Mouse (Mus musculus) forebrain, embryonic 14.5 days (tissue): ENCODE data around the gene Gpx2. TPM values are rescaled to one million over a fixed set of nuclear protein-coding genes. Genes with fewer than 3 reads are reported as not detected.

Source experiments
- ATAC-seq: fragments of 200-750 bp; cut with Nextera tagmentation; 2 replicates; pipeline ENCODE4 v1.8.0; 2017; ENCODE audit warnings: mild to moderate bottlenecking, moderate library complexity
- DNase-seq: peaks from one replicate; pipeline ENCODE4 v3.0.0-alpha.2; 2015; ENCODE audit warnings: low spot score
- H3K27ac ChIP-seq: fragments of 300-500 bp; sonication (generic); 2 replicates; pipeline ENCODE4 v1.5.1; 2014; ENCODE audit warnings: low read depth, mild to moderate bottlenecking, control low read depth, low read length, moderate library complexity
- H3K27me3 ChIP-seq: fragments of 300-500 bp; sonication (generic); replicated peaks from 2 replicates; pipeline ENCODE4 v1.6.1; 2014; ENCODE audit warnings: low read length, control low read depth, mixed read lengths; ENCODE audit not compliant: control insufficient read depth, insufficient read depth
- H3K36me3 ChIP-seq: fragments of 300-500 bp; sonication (generic); 2 replicates; pipeline ENCODE4 v1.6.1; 2014; ENCODE audit warnings: low read length, control low read depth; ENCODE audit not compliant: control insufficient read depth, insufficient read depth
- H3K4me1 ChIP-seq: fragments of 300-500 bp; sonication (generic); 2 replicates; pipeline ENCODE4 v1.6.1; 2014; ENCODE audit warnings: antibody characterized with exemption, low read length, control low read depth; ENCODE audit not compliant: control insufficient read depth, insufficient read depth
- H3K4me2 ChIP-seq: fragments of 300-500 bp; sonication (generic); 2 replicates; pipeline ENCODE4 v1.6.1; 2014; ENCODE audit warnings: mild to moderate bottlenecking, control low read depth, low read length
- H3K4me3 ChIP-seq: fragments of 300-500 bp; sonication (generic); 2 replicates; pipeline ENCODE4 v1.5.1; 2014; ENCODE audit warnings: low read depth, low read length, control low read depth
- H3K9ac ChIP-seq: fragments of 300-500 bp; sonication (generic); 2 replicates; pipeline ENCODE4 v1.6.1; 2014; ENCODE audit warnings: mild to moderate bottlenecking, low read length, control low read depth, moderate library complexity
- H3K9me3 ChIP-seq: fragments of 300-500 bp; sonication (generic); replicated peaks from 2 replicates; pipeline ENCODE4 v1.6.1; 2016; ENCODE audit warnings: low read length, control low read depth, mixed read lengths; ENCODE audit not compliant: control insufficient read depth
- WGBS: fragments of 180-500 bp; shearing (Covaris S2); extraction: QIAGEN DNeasy Blood & Tissue Kit; methylation state at CpG from one replicate; pipeline ENCODE4 v1.1.7; 2014; 5-methylcytosine and 5-hydroxymethylcytosine counted together
- polyA plus RNA-seq: library from polyadenylated mRNA; unstranded; fragments of >200 nt; fragmentation: Nextera tagmentation; extraction: Ambion mirVana; gene quantifications from 2 replicates; pipeline ENCODE4 v1.2.1, GENCODE M21; 2014

The Gpx2 gene
- polyA plus RNA-seq, 1 experiment from 2014 or later, result not detected

DNA sequence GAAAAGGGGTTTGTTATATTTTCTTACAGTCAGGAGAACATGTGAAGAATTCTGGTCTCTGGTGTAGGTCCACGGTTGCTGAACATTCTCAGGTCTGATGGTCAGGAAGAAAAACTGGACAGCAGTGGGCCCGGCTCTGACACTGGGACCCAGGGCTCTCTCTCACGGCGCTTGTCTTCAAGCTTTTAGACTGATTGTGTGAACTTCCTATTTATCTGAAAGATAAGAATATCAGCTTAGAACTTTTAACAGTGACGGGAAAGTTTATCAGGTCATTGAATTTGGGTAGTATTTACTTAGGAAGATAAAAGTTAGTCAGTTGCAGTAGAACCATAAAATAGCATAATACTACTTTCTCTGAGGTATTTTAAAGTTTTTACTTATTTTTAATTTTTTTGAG is 18.5 kb downstream of the Gpx2 start:
- ATAC-seq (no peak), DNase-seq (no peak)
- H3K27me3 ChIP-seq, result no peaks in the 10 kb centered on the region
- H3K36me3 ChIP-seq, result 0 out of 2 replicates have a peak, but pooled peaks cover 3% of the 10 kb centered on the region
- H3K4me3 ChIP-seq, result no peak overlapping the region
- WGBS, result 95% methylated on average over 5 of the region's 5 CpGs
- H3K9me3 ChIP-seq, result no peaks in the 10 kb centered on the region
- no peak overlapping the region for H3K4me2 ChIP-seq
- H3K4me1 ChIP-seq, result no peaks in the 10 kb centered on the region
- H3K9ac ChIP-seq, result no peak overlapping the region
- H3K27ac ChIP-seq, result no peak overlapping the region

- 0 out of 2 replicates have a peak, but pooled peaks cover 3% of the 10 kb centered on the region for H3K36me3 ChIP-seq
- 73% methylated on average over 4 of the region's 4 CpGs for WGBS
- no peak overlapping the region for H3K4me3 ChIP-seq
- no peak overlapping the region for H3K27ac ChIP-seq
- DNase-seq (no peak), ATAC-seq (no peak)
- no peaks in the 10 kb centered on the region for H3K4me1 ChIP-seq
- no peak overlapping the region for H3K4me2 ChIP-seq
- H3K9me3 ChIP-seq, result no peaks in the 10 kb centered on the region
- no peak overlapping the region for H3K9ac ChIP-seq
- H3K27me3 ChIP-seq, result no peaks in the 10 kb centered on the region
Observed at GRCm38 (mm10) chr12:76775132-76775531, 20.2 kb downstream of the Gpx2 start.

- DNase-seq (no peak), ATAC-seq (no peak)
- Histone ChIP-seq H3K4me2 (no peak overlapping the region), H3K9ac (no peak overlapping the region), H3K27ac (no peak overlapping the region), H3K4me3 (no peak overlapping the region), H3K4me1 (no peaks in the 10 kb centered on the region), H3K27me3 (no peaks in the 10 kb centered on the region), H3K36me3 (0 out of 2 replicates have a peak, but pooled peaks cover 3% of the 10 kb centered on the region), H3K9me3 (no peaks in the 10 kb centered on the region)
- WGBS, result 83% methylated on average over 3 of the region's 3 CpGs
Observed at GRCm38 (mm10) chr12:76774652-76775051, 20.7 kb downstream of the Gpx2 start.

DNA sequence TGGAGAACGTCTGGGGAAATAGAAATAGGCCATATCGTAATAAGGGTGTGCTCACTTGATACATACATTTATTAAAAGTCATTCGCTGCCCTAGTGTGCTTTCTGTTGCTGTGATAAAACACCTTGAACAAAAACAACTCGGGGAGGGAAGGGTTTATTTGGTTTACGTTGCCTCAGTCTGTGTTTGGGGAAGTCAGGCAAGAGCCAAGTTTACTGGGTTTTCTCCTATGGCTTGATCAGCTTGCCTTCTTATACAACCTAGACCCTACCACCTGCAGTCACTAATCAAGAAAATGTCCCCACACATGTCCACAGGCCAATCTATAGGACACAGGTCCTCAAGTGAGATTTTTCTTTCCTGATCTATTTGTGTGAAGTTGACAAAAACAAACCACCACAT is 23.8 kb downstream of the Gpx2 start:
- H3K4me2 ChIP-seq, result no peak overlapping the region
- ATAC-seq, result no peak
- no peaks in the 10 kb centered on the region for H3K27me3 ChIP-seq
- no peak overlapping the region for H3K9ac ChIP-seq
- H3K9me3 ChIP-seq, result no peaks in the 10 kb centered on the region
- no peak for DNase-seq
- WGBS, result 91% methylated on average over 5 of the region's 5 CpGs
- no peak overlapping the region for H3K27ac ChIP-seq
- H3K4me1 ChIP-seq, result no peaks in the 10 kb centered on the region
- H3K36me3 ChIP-seq, result no peaks in the 10 kb centered on the region
- no peak overlapping the region for H3K4me3 ChIP-seq

- Histone ChIP-seq H3K4me2 (no peak overlapping the region), H3K4me3 (no peak overlapping the region), H3K36me3 (no peaks in the 10 kb centered on the region), H3K27ac (no peak overlapping the region), H3K27me3 (no peaks in the 10 kb centered on the region), H3K4me1 (peaks cover 4% of the 10 kb centered on the region; the same call in 1 of the 2 replicates), H3K9ac (no peak overlapping the region), H3K9me3 (no peaks in the 10 kb centered on the region)
- 88% methylated on average over 5 of the region's 5 CpGs for WGBS
- ATAC-seq (no peak), DNase-seq (no peak)
Observed at GRCm38 (mm10) chr12:76770841-76771500, 24.4 kb downstream of the Gpx2 start.

DNA sequence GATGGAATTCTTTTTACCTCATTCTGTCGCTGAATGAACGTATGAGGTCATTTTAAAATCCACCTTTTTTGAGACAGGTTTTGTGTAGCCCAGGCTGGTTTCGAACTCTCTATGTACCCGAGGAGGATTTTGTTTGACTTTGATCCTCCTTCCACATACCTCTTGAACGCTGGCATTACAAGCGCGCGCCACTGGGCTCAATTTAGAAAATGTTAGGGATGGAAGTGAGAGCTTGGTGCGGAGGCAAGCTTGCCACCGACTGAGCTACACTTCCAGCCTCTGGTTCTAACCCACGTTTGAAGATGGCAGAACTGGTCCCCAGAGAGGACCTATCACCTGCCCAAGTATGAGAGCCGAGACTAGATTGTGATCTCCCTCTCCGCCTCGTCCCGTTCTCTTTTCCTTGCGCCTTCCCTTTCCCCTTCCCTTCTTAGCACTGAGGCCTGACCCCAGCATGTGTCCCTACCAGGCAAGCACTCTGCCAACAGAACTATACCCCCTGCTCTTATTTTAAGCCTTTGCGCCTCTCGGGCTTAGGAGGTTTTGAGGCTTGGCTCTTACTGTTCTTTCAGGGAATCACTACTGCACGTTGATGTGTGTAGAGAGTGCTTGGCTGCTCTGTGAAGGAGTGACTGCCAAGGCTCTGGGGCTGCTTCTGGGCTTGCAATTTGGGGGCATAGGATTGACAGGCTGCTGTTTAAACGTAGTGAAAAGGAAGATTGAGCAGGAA is 29.3 kb downstream of the Gpx2 start:
- peak overlapping the region; percentile 81; the same call in 1 of the 2 replicates for H3K27ac ChIP-seq
- H3K27me3 ChIP-seq, result no peaks in the 10 kb centered on the region
- H3K9ac ChIP-seq, result peak overlapping the region; percentile 75
- H3K4me1 ChIP-seq, result peaks cover 4% of the 10 kb centered on the region; the same call in 1 of the 2 replicates
- no peaks in the 10 kb centered on the region for H3K9me3 ChIP-seq
- WGBS, result 30% methylated on average over 20 of the region's 20 CpGs
- H3K36me3 ChIP-seq, result no peaks in the 10 kb centered on the region
- H3K4me3 ChIP-seq, result peak overlapping the region; percentile 61
- DNase-seq (peak; percentile 12), ATAC-seq (peak; percentile 46; the same call in 1 of the 2 replicates)
- H3K4me2 ChIP-seq, result peak overlapping the region; percentile 66

DNA sequence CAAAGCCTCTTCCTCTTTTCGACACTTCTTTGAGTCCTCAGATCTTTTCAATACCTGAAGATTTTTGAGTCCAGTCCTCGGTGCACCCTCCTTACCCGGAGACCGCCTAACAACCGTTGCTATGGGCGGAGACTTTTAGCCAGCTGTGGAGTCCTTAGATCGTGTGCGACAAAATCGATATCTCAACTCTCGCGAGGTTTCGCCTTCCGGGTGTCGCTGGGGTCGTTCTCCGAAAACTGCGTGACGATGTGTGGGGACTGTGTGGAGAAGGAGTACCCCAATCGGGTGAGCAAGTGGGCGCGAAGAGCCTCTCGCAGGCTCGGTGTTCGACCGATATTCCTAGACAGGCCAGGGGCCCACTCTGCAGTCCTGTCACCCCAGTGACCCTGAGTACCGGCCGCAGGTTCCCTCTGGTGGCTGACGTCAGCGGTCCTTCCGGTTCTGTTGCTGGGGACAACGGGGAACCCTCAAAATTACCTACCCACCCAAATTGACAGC is 30.0 kb downstream of the Gpx2 start, which contains the start of the genes Churc1 and Fntb:
Churc1 (plus strand) TSS at position 185 of the 498 bp plus-strand sequence.
Fntb (plus strand) TSS at position 236 of the 498 bp plus-strand sequence.
- WGBS, result under 1% methylated on average over 31 of the region's 31 CpGs
- Histone ChIP-seq H3K36me3 (no peaks in the 10 kb centered on the region), H3K9ac (peak within 1 kb of the TSS; percentile 75), H3K27me3 (no peaks in the 10 kb centered on the region), H3K4me1 (peaks cover 4% of the 10 kb centered on the region; the same call in 1 of the 2 replicates), H3K4me3 (peak within 1 kb of the TSS; percentile 61), H3K9me3 (no peaks in the 10 kb centered on the region), H3K27ac (peak within 1 kb of the TSS; percentile 81), H3K4me2 (peak within 1 kb of the TSS; percentile 66)
- DNase-seq (peak; percentile 98), ATAC-seq (peak; percentile 98)

DNA sequence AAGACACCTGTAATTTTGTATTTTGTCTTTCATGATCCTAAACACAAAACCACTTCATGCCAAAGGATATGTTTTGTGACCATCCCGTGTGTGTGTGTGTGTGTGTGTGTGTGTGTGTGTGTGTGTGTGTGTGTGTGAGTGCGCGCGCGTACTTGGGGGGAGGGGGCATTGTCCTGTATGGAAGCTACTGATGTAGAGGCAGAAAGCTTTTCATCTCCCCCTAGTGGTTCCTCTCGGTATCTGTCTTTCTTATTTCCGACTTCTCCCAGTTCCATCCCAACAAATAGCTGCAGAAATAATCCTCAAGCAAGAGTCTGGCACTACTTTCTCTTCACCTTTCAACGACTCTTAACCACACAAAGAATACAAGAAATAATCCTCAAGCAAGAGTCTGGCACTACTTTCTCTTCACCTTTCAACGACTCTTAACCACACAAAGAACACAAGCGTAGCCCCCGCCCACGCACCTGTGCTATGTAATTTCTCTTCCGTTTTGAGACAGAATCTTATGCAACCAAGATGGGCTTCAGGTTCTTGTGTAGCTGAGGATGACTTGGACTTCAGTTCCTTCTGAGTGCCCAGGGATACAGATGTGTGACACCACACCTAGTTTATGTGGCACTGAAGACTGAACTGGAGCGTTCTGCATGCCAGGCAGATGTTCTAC is 42.6 kb downstream of the Gpx2 start:
- H3K4me3 ChIP-seq, result no peak overlapping the region
- H3K4me1 ChIP-seq, result no peaks in the 10 kb centered on the region
- H3K27me3 ChIP-seq, result no peaks in the 10 kb centered on the region
- no peak overlapping the region for H3K9ac ChIP-seq
- WGBS, result 47% methylated on average over 14 of the region's 14 CpGs
- H3K9me3 ChIP-seq, result no peaks in the 10 kb centered on the region
- DNase-seq (peak; percentile 78), ATAC-seq (peak; percentile 67; the same call in 1 of the 2 replicates)
- no peak overlapping the region for H3K4me2 ChIP-seq
- H3K36me3 ChIP-seq, result no peaks in the 10 kb centered on the region
- no peak overlapping the region for H3K27ac ChIP-seq
